Mouse (Mus musculus) lung, adult 2 months (tissue): ENCODE data around the gene Epha2.

ENCODE experiments used
- CTCF ChIP-seq: fragments of 200-500 bp; IDR thresholded peaks from 2 replicates; pipeline ENCODE4 v1.5.1; 2011; ENCODE audit warnings: mild to moderate bottlenecking, low read length, control low read depth; ENCODE audit not compliant: insufficient read depth
- POLR2A ChIP-seq: fragments of 200-500 bp; IDR thresholded peaks from 2 replicates; pipeline ENCODE4 v1.6.1; 2011; ENCODE audit warnings: low read depth, mild to moderate bottlenecking, control low read depth, low read length, borderline replicate concordance; ENCODE audit errors: extremely low read depth

DNA sequence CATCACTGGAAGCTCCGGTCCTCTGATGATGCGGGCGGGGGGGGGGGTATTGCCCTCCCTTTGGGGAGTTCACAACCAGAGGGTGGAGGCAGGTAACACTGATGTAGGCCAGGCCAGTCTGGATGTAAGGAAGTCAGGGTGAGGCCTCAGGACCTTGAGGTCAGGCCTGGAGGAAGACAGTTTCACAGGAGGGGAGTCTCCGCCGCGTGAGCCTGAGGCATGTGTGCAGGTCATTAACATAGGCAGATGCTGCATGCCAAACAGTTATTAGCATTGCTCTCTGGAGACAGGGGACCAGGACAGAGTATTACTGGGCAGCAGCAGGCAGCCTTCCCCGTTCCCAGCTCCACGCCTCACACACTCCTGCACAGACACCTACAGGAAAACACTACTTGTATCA, 12.9 kb upstream of the Epha2 start:
- TF ChIP-seq CTCF (no peak), POLR2A (no peak)
